Mouse (Mus musculus) gastrocnemius, adult 2 months (tissue): ENCODE measurements at regions not wholly inside any gene's neighbourhood (a gene's known extent, or its start where the extent isn't known, plus 50 kb on each side); places are given as distances from the start of the nearest gene placed in this dataset.
A peak's percentile ranks its signal among the peaks of the same experiment; 100 is the strongest.

Experiments
- DNase-seq: peaks from one replicate; pipeline ENCODE4 v3.0.0; 2022
- H3K27ac ChIP-seq: fragments of 200-600 bp; 2 replicates; pipeline ENCODE4 v1.8.1; 2022; ENCODE audit warnings: mild to moderate bottlenecking
- H3K4me3 ChIP-seq: fragments of 200-600 bp; 2 replicates; pipeline ENCODE4 v1.8.1; 2022; ENCODE audit warnings: mild to moderate bottlenecking, moderate library complexity
- CTCF ChIP-seq: fragments of 200-600 bp; IDR thresholded peaks from 2 replicates; pipeline ENCODE4 v1.8.1; 2022; ENCODE audit warnings: antibody characterized with exemption, mild to moderate bottlenecking, moderate library complexity
- intact Hi-C: fragments of 180-260 bp; cut with DNase I; formaldehyde crosslinking; loops from one replicate; pipeline ENCODE4 v1.15.1; 2025

GRCm38 (mm10) chr14:61686101-61686691 lies 78.9 kb downstream of the Kcnrg start:
- peak overlapping the region; percentile 81 for H3K4me3 ChIP-seq
- TF ChIP-seq CTCF: no peak
- DNase-seq: peak; percentile 63
- peak overlapping the region; percentile 100 for H3K27ac ChIP-seq
- intact Hi-C loops: loop anchor here (10.0 kb wide), 1 partner anchor 359 kb away; no protein-coding TSS in a partner anchor

DNA sequence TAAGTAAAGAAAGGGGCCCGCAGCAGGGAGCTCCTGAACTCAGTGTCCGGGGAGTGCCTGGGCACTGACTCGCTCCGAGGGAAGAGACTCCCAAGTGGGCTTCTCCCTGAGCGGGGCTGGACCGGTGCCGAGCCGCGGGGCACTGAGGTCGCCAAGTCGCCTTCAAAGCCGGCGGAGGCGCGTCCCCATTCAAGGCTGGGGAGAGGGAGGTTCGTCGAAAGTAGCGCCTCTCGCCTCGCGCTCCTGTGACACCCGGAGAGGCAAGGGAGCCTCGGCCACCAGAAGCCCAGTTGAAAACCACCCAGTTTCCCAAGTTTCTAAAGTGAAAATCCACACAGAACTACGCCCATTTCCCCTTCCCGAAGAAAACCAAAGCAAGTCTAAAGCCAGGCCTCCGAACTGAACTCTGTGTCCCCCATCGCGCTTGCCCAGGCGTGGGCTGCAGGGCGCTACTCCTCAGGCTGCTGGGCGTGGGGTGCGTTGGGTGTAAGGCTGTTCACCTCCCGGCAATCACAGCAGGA lies 79.6 kb downstream of the Kcnrg start:
- intact Hi-C loops: loop anchor here (10.0 kb wide), 1 partner anchor 358 kb away; no protein-coding TSS in a partner anchor
- Histone ChIP-seq H3K4me3 (peak overlapping the region; percentile 81), H3K27ac (peak overlapping the region; percentile 100)
- TF ChIP-seq CTCF: no peak
- DNase-seq: peak; percentile 69

DNA sequence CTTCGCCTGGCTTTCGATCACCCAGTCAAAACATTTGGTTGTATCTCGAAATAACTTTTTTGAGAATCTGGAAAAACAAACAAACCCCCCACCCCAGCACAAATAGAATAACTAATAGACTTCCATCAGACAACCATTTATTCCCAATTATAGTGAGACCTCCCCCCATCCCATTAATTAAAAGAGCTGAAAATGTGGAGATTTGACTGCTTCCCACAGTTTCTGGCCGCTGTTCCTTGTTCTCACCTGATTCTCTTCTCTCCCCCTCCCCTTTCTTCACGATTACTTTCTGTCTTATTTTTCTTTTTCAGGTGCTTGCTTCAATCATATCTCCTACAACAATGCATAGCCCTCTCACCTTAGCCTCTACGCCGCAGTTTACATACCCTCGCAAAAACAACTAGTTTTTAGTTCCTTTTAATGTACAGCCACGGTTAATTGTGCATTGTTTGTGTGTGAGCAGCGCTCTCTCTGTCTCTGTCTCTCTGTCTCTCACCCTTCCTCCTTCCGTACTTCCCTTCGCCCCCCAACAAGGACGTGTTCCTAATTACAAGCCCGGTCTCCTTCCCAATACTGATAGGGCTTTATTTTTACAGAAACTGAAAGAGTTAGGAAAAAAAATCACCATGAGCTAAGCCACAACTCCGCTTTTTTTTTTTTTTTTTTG lies 80.2 kb downstream of the Kcnrg start:
- no peak for DNase-seq
- Histone ChIP-seq H3K4me3 (peak overlapping the region; percentile 81), H3K27ac (peak overlapping the region; percentile 100)
- TF ChIP-seq CTCF: no peak
- intact Hi-C loops: loop anchor here (10.0 kb wide), 1 partner anchor 357 kb away; no protein-coding TSS in a partner anchor

DNA sequence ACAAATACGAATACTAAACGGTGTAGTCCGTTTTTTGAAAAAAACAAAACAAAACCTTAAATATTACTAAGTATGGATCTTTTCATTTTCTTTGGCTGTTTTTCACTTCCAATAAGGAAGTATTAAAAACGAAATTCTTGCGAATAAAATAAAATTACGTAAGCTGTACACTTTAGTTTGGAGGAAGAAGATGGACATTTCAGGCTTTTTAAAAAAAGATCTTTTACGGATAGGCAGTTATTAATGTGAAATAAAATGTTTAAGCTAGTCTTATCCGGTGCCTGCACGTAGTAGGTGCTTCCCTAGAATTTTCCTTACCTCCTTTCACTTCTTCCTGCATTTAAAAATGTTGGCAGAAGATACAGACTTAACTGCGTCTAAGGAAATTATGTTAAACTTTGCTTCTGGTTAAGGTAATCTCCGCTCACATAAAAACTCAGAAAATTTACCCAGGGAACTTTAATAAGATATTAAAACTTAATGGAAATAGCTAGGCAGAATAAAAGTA lies 80.8 kb downstream of the Kcnrg start:
- Histone ChIP-seq H3K27ac (peak overlapping the region; percentile 100), H3K4me3 (peak overlapping the region; percentile 81)
- DNase-seq: no peak
- intact Hi-C loops: loop anchor here (10.0 kb wide), 1 partner anchor 357 kb away; no protein-coding TSS in a partner anchor
- TF ChIP-seq CTCF: no peak

GRCm38 (mm10) chr14:61688666-61689065 lies 81.4 kb downstream of the Kcnrg start:
- TF ChIP-seq CTCF: no peak
- H3K4me3 ChIP-seq: peak overlapping the region; percentile 81
- intact Hi-C loops: loop anchor here (10.0 kb wide), 1 partner anchor 356 kb away; no protein-coding TSS in a partner anchor
- peak overlapping the region; percentile 100 for H3K27ac ChIP-seq
- peak; percentile 38 for DNase-seq

GRCm38 (mm10) chr14:61689281-61689680 lies 82.0 kb downstream of the Kcnrg start:
- no peak for TF ChIP-seq CTCF
- intact Hi-C loops: loop anchor here (10.0 kb wide), 1 partner anchor 356 kb away; no protein-coding TSS in a partner anchor
- peak overlapping the region; percentile 81 for H3K4me3 ChIP-seq
- DNase-seq: no peak
- peak overlapping the region; percentile 100 for H3K27ac ChIP-seq

DNA sequence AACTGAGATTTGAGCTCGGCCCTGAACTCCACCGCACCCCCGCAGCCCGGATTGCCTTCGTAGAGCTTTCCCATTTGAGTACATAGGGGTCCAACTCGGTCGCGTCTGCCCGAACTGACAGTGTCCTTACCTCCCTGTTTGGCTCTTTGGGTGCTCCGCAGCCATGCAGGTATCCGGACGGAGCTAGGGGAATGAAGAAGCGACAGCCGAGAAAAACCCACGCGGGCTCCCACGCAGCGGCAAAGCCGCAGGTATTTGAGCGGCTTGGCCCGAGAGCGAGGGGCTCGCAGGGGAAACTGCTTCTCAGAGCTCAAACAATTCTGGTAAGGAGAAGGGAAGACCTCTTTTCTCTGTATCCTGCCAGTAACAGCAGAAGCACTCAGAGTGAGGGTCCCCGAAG lies 82.5 kb downstream of the Kcnrg start:
- TF ChIP-seq CTCF: no peak
- peak overlapping the region; percentile 100 for H3K27ac ChIP-seq
- H3K4me3 ChIP-seq: peak overlapping the region; percentile 81
- no peak for DNase-seq
- intact Hi-C loops: loop anchor here (10.0 kb wide), 1 partner anchor 355 kb away; no protein-coding TSS in a partner anchor

DNA sequence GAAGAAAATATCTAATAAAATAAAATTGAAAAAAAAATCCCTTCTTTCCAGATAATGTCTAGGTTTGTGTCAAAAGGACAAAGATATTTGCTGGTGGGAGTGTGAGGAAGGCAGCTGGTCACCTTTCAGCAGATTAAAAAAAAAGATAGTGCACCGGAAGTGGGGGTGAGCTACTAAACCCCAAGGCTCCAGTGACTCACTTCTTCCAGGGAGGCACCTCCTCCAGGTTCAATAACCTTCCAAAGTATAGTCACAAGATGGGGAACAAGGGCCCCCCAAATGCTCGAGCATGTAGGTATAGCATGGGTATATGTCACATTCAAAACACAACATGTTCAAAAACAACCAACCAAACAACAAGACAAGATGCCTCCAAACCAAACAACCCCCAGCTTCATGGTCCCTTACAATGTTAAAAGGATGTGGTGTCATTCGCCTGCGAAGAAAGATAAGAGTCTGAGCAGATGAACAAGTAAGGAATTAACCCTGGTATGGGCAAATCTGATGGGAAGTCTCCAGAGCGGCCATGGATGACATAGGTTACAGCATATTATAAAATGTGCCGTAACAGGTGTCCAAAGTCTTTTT lies 84.6 kb downstream of the Kcnrg start:
- DNase-seq: no peak
- no peak for TF ChIP-seq CTCF
- intact Hi-C loops: no loop called here

GRCm38 (mm10) chr14:61694796-61695195 lies 87.5 kb downstream of the Kcnrg start:
- DNase-seq: no peak
- intact Hi-C loops: loop anchor here (5.0 kb wide), 1 partner anchor 48 kb away; no protein-coding TSS in a partner anchor
- H3K27ac ChIP-seq: peak overlapping the region; percentile 56
- TF ChIP-seq CTCF: no peak
- H3K4me3 ChIP-seq: no peak overlapping the region

More for the DNA sequence above, 84.6 kb downstream of the Kcnrg start:
- H3K4me3 ChIP-seq: no peak overlapping the region
- no peak overlapping the region for H3K27ac ChIP-seq

DNA sequence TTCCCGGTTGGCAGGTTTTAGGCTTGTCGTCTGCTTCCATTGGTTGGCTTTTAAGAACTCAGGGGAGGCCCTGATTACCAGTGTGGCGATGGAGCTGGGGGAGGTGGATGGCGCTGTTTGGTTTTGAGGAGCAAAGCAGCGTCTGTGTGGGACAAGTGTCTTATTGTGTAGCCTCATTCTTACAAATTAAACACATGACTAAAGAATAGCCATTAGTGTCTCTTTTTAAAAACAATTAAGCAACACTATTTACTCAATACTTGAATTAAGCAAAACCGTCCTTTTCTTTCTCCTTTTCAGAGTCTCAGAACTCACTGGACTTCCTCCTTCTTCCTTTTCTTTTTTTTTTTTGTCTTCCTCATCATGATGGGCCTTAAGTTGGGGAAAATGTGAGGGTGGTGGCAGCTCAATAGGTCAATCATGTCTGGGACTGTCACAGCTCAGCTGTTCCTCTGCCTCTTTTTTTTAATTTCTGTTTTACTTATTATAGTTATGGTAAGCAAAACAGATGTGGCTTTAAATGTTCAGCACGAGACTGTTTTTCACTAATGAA lies 89.1 kb downstream of the Kcnrg start:
- TF ChIP-seq CTCF: no peak
- Histone ChIP-seq H3K4me3 (no peak overlapping the region), H3K27ac (peak overlapping the region; percentile 43)
- intact Hi-C loops: loop anchor here (5.0 kb wide), 1 partner anchor 46 kb away; no protein-coding TSS in a partner anchor
- no peak for DNase-seq

DNA sequence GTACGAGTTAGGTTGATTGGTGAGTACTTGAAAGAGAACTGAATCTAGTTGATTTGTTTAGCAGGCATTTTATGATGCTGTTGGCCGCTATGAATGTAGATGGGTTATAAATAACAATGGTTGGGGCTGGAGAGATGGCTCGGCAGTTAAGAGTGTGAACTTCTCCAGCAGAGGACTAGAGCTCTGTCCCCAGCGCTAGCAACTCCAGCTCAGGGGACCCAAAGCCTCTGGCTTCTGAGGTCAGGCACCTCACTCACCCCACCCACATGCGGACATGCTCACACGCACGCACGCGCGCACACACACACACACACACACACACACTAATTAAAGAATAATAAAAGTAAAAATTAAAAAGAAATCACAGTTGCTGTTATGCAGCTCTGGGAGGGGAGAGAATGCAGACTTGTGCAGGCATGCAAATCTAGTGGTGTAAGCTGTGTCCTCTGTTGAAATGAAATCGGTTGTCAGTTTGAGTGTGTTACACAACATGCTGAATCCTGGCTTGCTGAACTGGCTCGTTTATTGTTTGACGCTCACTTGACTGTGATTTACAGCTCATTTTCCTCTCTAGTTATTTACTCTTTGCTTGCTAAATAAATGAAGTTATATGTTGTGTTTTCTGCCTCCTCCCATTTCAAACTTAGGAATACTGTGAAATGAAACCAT lies 89.8 kb downstream of the Kcnrg start:
- no peak for DNase-seq
- TF ChIP-seq CTCF: no peak
- H3K27ac ChIP-seq: peak overlapping the region; percentile 43; the same call in 1 of the 2 replicates
- no peak overlapping the region for H3K4me3 ChIP-seq
- intact Hi-C loops: loop anchor here (5.0 kb wide), 1 partner anchor 45 kb away; no protein-coding TSS in a partner anchor
